Mouse (Mus musculus) liver, adult 2 months (tissue): ENCODE data around the gene Sv2c. TPM values are rescaled to one million over a fixed set of nuclear protein-coding genes. Genes with fewer than 3 reads are reported as not detected.

Source experiments
- DNase-seq: peaks from one replicate; pipeline ENCODE4 v3.0.0-alpha.2; 2011; ENCODE audit warnings: low read depth, low spot score; ENCODE audit errors: extremely low read depth
- H3K27ac ChIP-seq: fragments of 200-500 bp; replicated peaks from 2 replicates; pipeline ENCODE4 v1.5.1; 2012; ENCODE audit warnings: low read depth, mild to moderate bottlenecking, control low read depth, inconsistent platforms, low read length; ENCODE audit not compliant: insufficient read depth
- H3K27me3 ChIP-seq: fragments of 200-500 bp; 2 replicates; pipeline ENCODE4 v1.6.1; 2012; ENCODE audit warnings: mild to moderate bottlenecking, moderate library complexity, low read length, inconsistent platforms; ENCODE audit not compliant: control insufficient read depth, insufficient read depth
- H3K36me3 ChIP-seq: fragments of 200-500 bp; 2 replicates; pipeline ENCODE4 v1.6.1; 2012; ENCODE audit warnings: low read length, inconsistent platforms; ENCODE audit not compliant: control insufficient read depth, insufficient read depth
- H3K4me1 ChIP-seq: fragments of 200-500 bp; 2 replicates; pipeline ENCODE4 v1.6.1; 2011; ENCODE audit warnings: low read length; ENCODE audit not compliant: control insufficient read depth, insufficient read depth
- H3K4me3 ChIP-seq: fragments of 200-500 bp; 2 replicates; pipeline ENCODE4 v1.5.1; 2011; ENCODE audit warnings: low read depth, mild to moderate bottlenecking, control low read depth, low read length, moderate library complexity; ENCODE audit not compliant: insufficient read depth
- H3K79me2 ChIP-seq: fragments of 200-500 bp; 2 replicates; pipeline ENCODE4 v1.6.1; 2012; ENCODE audit warnings: inconsistent platforms, mild to moderate bottlenecking, low read length, moderate library complexity; ENCODE audit not compliant: control insufficient read depth, insufficient read depth
- H3K9ac ChIP-seq: fragments of 200-500 bp; 2 replicates; pipeline ENCODE4 v1.6.1; 2012; ENCODE audit warnings: low read depth, mild to moderate bottlenecking, control low read depth, inconsistent platforms, low read length
- CTCF ChIP-seq: fragments of 200-500 bp; IDR thresholded peaks from 2 replicates; pipeline ENCODE4 v1.5.1; 2011; ENCODE audit warnings: low read depth, low read length, control low read depth
- POLR2A ChIP-seq: fragments of 200-500 bp; IDR thresholded peaks from 2 replicates; pipeline ENCODE4 v1.6.1; 2011; ENCODE audit warnings: low read length, control low read depth; ENCODE audit not compliant: insufficient read depth; ENCODE audit errors: extremely low read depth
- WGBS: fragments of 180-500 bp; shearing (Covaris S2); methylation state at CpG from one replicate; pipeline ENCODE4 v1.1.7; 2018; 5-methylcytosine and 5-hydroxymethylcytosine counted together
- polyA plus RNA-seq: library from polyadenylated mRNA; depleted of rRNA; stranded (reverse); fragments of >200 nt; gene quantifications from 2 replicates; pipeline ENCODE4 v1.2.3, GENCODE M21; 2012
- total RNA-seq: library from RNA; depleted of rRNA; stranded (reverse); fragments of >200 nt; gene quantifications from 2 replicates; pipeline ENCODE4 v1.2.3, GENCODE M21; 2014

The Sv2c gene
- total and polyA plus RNA-seq, 2 experiments = 0.09 to 0.13 TPM

- H3K27me3 ChIP-seq = peaks cover 3% of the 10 kb centered on the region; the same call in 1 of the 2 replicates
- H3K4me3 ChIP-seq = no peak overlapping the region
- TF ChIP-seq CTCF (no peak), POLR2A (no peak)
- H3K36me3 ChIP-seq = no peaks in the 10 kb centered on the region
- no peaks in the 10 kb centered on the region for H3K4me1 ChIP-seq
- 29% methylated on average over 11 of the region's 11 CpGs for WGBS
- DNase-seq = no peak
- no peak overlapping the region for H3K27ac ChIP-seq
- H3K9ac ChIP-seq = no peak overlapping the region
- no peaks in the 10 kb centered on the region for H3K79me2 ChIP-seq
Measured at GRCm38 (mm10) chr13:96010861-96011511, 121.4 kb downstream of the Sv2c start.

GRCm38 (mm10) chr13:96008975-96009374, 123.4 kb downstream of the Sv2c start:
- Histone ChIP-seq H3K4me3 (no peak overlapping the region), H3K27ac (no peak overlapping the region), H3K36me3 (no peaks in the 10 kb centered on the region), H3K79me2 (no peaks in the 10 kb centered on the region), H3K9ac (no peak overlapping the region), H3K4me1 (no peaks in the 10 kb centered on the region), H3K27me3 (peaks cover 3% of the 10 kb centered on the region; the same call in 1 of the 2 replicates)
- TF ChIP-seq CTCF (no peak), POLR2A (no peak)
- 84% methylated on average over 9 of the region's 9 CpGs for WGBS
- no peak for DNase-seq

GRCm38 (mm10) chr13:96008154-96008553, 124.2 kb downstream of the Sv2c start:
- no peak overlapping the region for H3K4me3 ChIP-seq
- no peaks in the 10 kb centered on the region for H3K36me3 ChIP-seq
- no peak overlapping the region for H3K9ac ChIP-seq
- H3K27me3 ChIP-seq = peaks cover 3% of the 10 kb centered on the region; the same call in 1 of the 2 replicates
- H3K4me1 ChIP-seq = no peaks in the 10 kb centered on the region
- H3K27ac ChIP-seq = no peak overlapping the region
- no peaks in the 10 kb centered on the region for H3K79me2 ChIP-seq
- 65% methylated on average over 3 of the region's 3 CpGs for WGBS
- DNase-seq = no peak
- TF ChIP-seq CTCF = no peak
- no peak for TF ChIP-seq POLR2A

- no peak for DNase-seq
- no peak overlapping the region for H3K4me3 ChIP-seq
- no peaks in the 10 kb centered on the region for H3K79me2 ChIP-seq
- no peaks in the 10 kb centered on the region for H3K4me1 ChIP-seq
- TF ChIP-seq CTCF = no peak
- no peak for TF ChIP-seq POLR2A
- no peaks in the 10 kb centered on the region for H3K27me3 ChIP-seq
- H3K36me3 ChIP-seq = no peaks in the 10 kb centered on the region
- 88% methylated on average over 3 of the region's 3 CpGs for WGBS
- H3K27ac ChIP-seq = no peak overlapping the region
- H3K9ac ChIP-seq = no peak overlapping the region
Measured at GRCm38 (mm10) chr13:96003539-96003938, 128.8 kb downstream of the Sv2c start.

- Histone ChIP-seq H3K27ac (no peak overlapping the region), H3K27me3 (no peaks in the 10 kb centered on the region)
- 32% methylated on average over 5 of the region's 5 CpGs for WGBS
Measured at GRCm38 (mm10) chr13:96002475-96002874, 129.9 kb downstream of the Sv2c start.

GRCm38 (mm10) chr13:95999396-95999795, 133.0 kb downstream of the Sv2c start:
- H3K9ac ChIP-seq = no peak overlapping the region
- no peaks in the 10 kb centered on the region for H3K79me2 ChIP-seq
- TF ChIP-seq CTCF = no peak
- no peak for TF ChIP-seq POLR2A

More at GRCm38 (mm10) chr13:96002475-96002874, 129.9 kb downstream of the Sv2c start:
- Histone ChIP-seq H3K4me3 (no peak overlapping the region), H3K36me3 (no peaks in the 10 kb centered on the region), H3K9ac (no peak overlapping the region), H3K79me2 (no peaks in the 10 kb centered on the region), H3K4me1 (no peaks in the 10 kb centered on the region)
- no peak for DNase-seq
- no peak for TF ChIP-seq POLR2A
- no peak for TF ChIP-seq CTCF

More at GRCm38 (mm10) chr13:95999396-95999795, 133.0 kb downstream of the Sv2c start:
- Histone ChIP-seq H3K27me3 (no peaks in the 10 kb centered on the region), H3K4me3 (no peak overlapping the region), H3K36me3 (no peaks in the 10 kb centered on the region), H3K27ac (no peak overlapping the region), H3K4me1 (no peaks in the 10 kb centered on the region)
- no peak for DNase-seq
- WGBS = 84% methylated on average over 10 of the region's 10 CpGs
